Mouse (Mus musculus) thymus, adult 2 months (tissue): ENCODE data around the gene Slc30a3. TPM values are rescaled to one million over a fixed set of nuclear protein-coding genes. Genes with fewer than 3 reads are reported as not detected.
"Not testable (repeated sequence)": the region's sequence is repeated elsewhere in the genome, so short reads cannot be mapped to it uniquely, and the experiment has no call there.

Experiments
- DNase-seq: peaks from one replicate; pipeline ENCODE4 v3.0.0; 2021
- H3K27ac ChIP-seq: fragments of 200-500 bp; 2 replicates; pipeline ENCODE4 v1.5.1; 2012; ENCODE audit warnings: low read length, control low read depth; ENCODE audit not compliant: control insufficient read depth, insufficient read depth
- H3K27me3 ChIP-seq: fragments of 200-500 bp; 2 replicates; pipeline ENCODE4 v1.6.1; 2012; ENCODE audit warnings: mild to moderate bottlenecking, low read length, moderate library complexity, mixed read lengths; ENCODE audit not compliant: control insufficient read depth, insufficient read depth
- H3K36me3 ChIP-seq: fragments of 200-500 bp; 2 replicates; pipeline ENCODE4 v1.6.1; 2012; ENCODE audit warnings: mild to moderate bottlenecking, low read length, moderate library complexity; ENCODE audit not compliant: control insufficient read depth, insufficient read depth
- H3K4me1 ChIP-seq: fragments of 200-500 bp; replicated peaks from 2 replicates; pipeline ENCODE4 v1.6.1; 2012; ENCODE audit warnings: low read length; ENCODE audit not compliant: control insufficient read depth, insufficient read depth
- H3K4me3 ChIP-seq: fragments of 200-500 bp; 2 replicates; pipeline ENCODE4 v1.5.1; 2012; ENCODE audit warnings: mild to moderate bottlenecking, low read length, control low read depth, moderate library complexity; ENCODE audit not compliant: control insufficient read depth, insufficient read depth
- CTCF ChIP-seq: fragments of 200-500 bp; IDR thresholded peaks from 2 replicates; pipeline ENCODE4 v1.5.1; 2012; ENCODE audit warnings: mild to moderate bottlenecking, control low read depth, low read length, moderate library complexity, borderline replicate concordance; ENCODE audit not compliant: control insufficient read depth, poor library complexity, insufficient read depth; ENCODE audit errors: extremely low read depth
- POLR2A ChIP-seq: fragments of 200-500 bp; IDR thresholded peaks from 2 replicates; pipeline ENCODE4 v1.6.1; 2012; ENCODE audit warnings: mild to moderate bottlenecking, low read length, control low read depth, moderate library complexity; ENCODE audit not compliant: control insufficient read depth, poor library complexity, insufficient read depth; ENCODE audit errors: extremely low read depth
- WGBS: fragments of 180-500 bp; shearing (Covaris S2); methylation state at CpG from one replicate; pipeline ENCODE4 v1.1.7; 2018; 5-methylcytosine and 5-hydroxymethylcytosine counted together
- polyA plus RNA-seq: library from polyadenylated mRNA; depleted of rRNA; stranded (reverse); fragments of >200 nt; gene quantifications from 2 replicates; pipeline ENCODE4 v1.2.3, GENCODE M21; 2012; rRNA removed

The Slc30a3 gene
- polyA plus RNA-seq, 1 experiment = 0.77 TPM

DNA sequence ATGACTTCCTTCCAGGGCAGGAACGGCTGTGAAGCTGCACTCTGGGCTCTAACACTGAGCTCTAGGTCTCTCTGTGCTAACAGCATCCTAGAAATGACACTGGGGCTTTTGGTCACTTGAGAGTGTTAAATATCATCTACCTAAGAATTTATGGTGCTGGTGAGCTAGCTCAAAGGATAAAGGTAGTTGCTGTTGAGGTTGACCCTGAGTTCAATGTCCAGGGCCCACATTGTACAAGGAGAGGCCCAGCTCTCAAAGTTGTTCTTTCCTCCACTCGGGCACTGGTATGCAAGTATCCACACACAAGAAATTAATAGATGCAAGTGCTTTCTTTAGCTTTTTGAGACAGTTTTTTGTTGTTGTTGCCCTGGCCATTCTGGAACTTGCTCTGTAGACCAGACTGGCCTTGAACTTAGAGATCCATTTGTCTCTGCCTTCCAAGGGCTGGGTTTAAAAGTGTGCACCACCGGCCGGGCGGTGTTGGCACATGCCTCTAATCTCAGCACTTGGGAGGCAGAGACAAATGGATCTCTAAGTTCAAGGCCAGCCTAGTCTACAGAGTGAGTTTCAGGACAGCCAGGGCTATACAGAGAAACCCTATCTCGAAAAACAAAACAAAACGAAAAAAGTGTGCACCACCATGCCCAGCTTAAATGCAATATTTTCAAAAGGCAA lies 69.7 kb downstream of the Slc30a3 start:
- no peaks in the 10 kb centered on the region; the same call in 1 of the 2 replicates for H3K36me3 ChIP-seq
- no peaks in the 10 kb centered on the region for H3K4me1 ChIP-seq
- no peak for TF ChIP-seq POLR2A
- TF ChIP-seq CTCF = no peak
- no peak overlapping the region for H3K4me3 ChIP-seq
- WGBS = 97% methylated on average over 7 of the region's 7 CpGs
- no peak overlapping the region for H3K27ac ChIP-seq
- no peaks in the 10 kb centered on the region for H3K27me3 ChIP-seq
- DNase-seq = no peak

DNA sequence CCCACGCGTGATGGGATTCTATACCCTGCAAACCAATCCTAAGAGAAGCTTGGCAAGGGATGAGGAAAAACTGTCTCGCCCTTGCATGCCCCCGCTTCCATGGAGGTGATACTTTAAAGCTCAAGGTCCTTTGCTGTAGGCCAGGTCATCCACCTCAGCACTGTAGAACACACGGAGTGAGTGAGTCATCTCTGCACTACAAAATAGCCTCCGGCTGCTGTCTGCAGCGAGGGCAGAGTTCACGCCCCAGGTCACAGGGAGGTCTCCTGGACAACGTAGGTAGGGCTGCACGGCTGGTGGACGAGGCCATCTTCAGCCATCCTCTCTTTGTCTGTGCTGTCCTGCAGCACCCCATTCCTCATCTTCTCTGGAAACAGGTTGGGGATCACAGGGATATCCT lies 71.5 kb downstream of the Slc30a3 start:
- WGBS = 95% methylated on average over 11 of the region's 11 CpGs

More for the DNA sequence above, 71.5 kb downstream of the Slc30a3 start:
- not testable (repeated sequence) for H3K4me3 ChIP-seq, DNase-seq, H3K36me3 ChIP-seq, H3K4me1 ChIP-seq, H3K27me3 ChIP-seq, H3K27ac ChIP-seq

Other genes starting within 250 kb of the Slc30a3 start
- gene Tmem214, start 240.2 kb downstream of the Slc30a3 start, polyA plus RNA-seq = 101 and 106 TPM in 2 replicates
- 40.7 and 53.0 TPM in 2 replicates for gene Agbl5, start 219.5 kb downstream of the Slc30a3 start, polyA plus RNA-seq
- 192 and 239 TPM in 2 replicates for gene Ost4, start 200.4 kb downstream of the Slc30a3 start, polyA plus RNA-seq
- 44.6 and 57.5 TPM in 2 replicates for gene Emilin1, start 194.8 kb downstream of the Slc30a3 start, polyA plus RNA-seq
- gene Khk, start 186.8 kb downstream of the Slc30a3 start, polyA plus RNA-seq = 28.3 and 32.0 TPM in 2 replicates
- gene Cgref1, start 162.6 kb downstream of the Slc30a3 start, polyA plus RNA-seq = 0.31 and 0.70 TPM in 2 replicates
- gene Preb, start 147.9 kb downstream of the Slc30a3 start, polyA plus RNA-seq = 401 and 419 TPM in 2 replicates
- gene Tcf23, start 139.6 kb downstream of the Slc30a3 start, polyA plus RNA-seq = 0.06 and 0.18 TPM in 2 replicates
- gene Atraid, start 59.9 kb downstream of the Slc30a3 start, polyA plus RNA-seq = 52.0 and 67.0 TPM in 2 replicates
- 35.1 and 37.3 TPM in 2 replicates for gene Slc5a6, start 59.3 kb downstream of the Slc30a3 start, polyA plus RNA-seq
- 59.8 and 80.9 TPM in 2 replicates for gene Cad, start 53.5 kb downstream of the Slc30a3 start, polyA plus RNA-seq
- gene Dnajc5g, start 2.0 kb downstream of the Slc30a3 start, polyA plus RNA-seq = not detected in 2 replicates
- gene Trim54, start 8.5 kb upstream of the Slc30a3 start, polyA plus RNA-seq = 0.92 and 9.3 TPM in 2 replicates
- gene Ucn, start 30.6 kb upstream of the Slc30a3 start, polyA plus RNA-seq = not detected in 2 replicates
- 43.8 and 55.8 TPM in 2 replicates for gene Mpv17, start 46.0 kb upstream of the Slc30a3 start, polyA plus RNA-seq
- 3.5 and 4.7 TPM in 2 replicates for gene Gm29609, start 71.7 kb upstream of the Slc30a3 start, polyA plus RNA-seq
- gene Gtf3c2, start 71.9 kb upstream of the Slc30a3 start, polyA plus RNA-seq = 112 and 113 TPM in 2 replicates
- gene Snx17, start 85.0 kb upstream of the Slc30a3 start, polyA plus RNA-seq = 127 and 134 TPM in 2 replicates
- 74.5 and 88.0 TPM in 2 replicates for gene Eif2b4, start 85.2 kb upstream of the Slc30a3 start, polyA plus RNA-seq
- gene Zfp513, start 94.1 kb upstream of the Slc30a3 start, polyA plus RNA-seq = 88.5 and 90.3 TPM in 2 replicates
- 122 and 168 TPM in 2 replicates for gene Ppm1g, start 112.5 kb upstream of the Slc30a3 start, polyA plus RNA-seq
- 261 and 301 TPM in 2 replicates for gene Nrbp1, start 132.6 kb upstream of the Slc30a3 start, polyA plus RNA-seq
- 0.29 and 0.69 TPM in 2 replicates for gene Gm9970, start 133.0 kb upstream of the Slc30a3 start, polyA plus RNA-seq
- gene Krtcap3, start 143.5 kb upstream of the Slc30a3 start, polyA plus RNA-seq = 48.1 and 56.2 TPM in 2 replicates
- gene Ift172, start 182.9 kb upstream of the Slc30a3 start, polyA plus RNA-seq = 19.1 and 21.6 TPM in 2 replicates
- 1.8 and 2.4 TPM in 2 replicates for gene Fndc4, start 187.8 kb upstream of the Slc30a3 start, polyA plus RNA-seq
- gene Gckr, start 189.2 kb upstream of the Slc30a3 start, polyA plus RNA-seq = 0.05 and 0.64 TPM in 2 replicates